Mouse (Mus musculus): Measurements from ENCODE around the gene Mrpl52.

The Mrpl52 gene

DNA sequence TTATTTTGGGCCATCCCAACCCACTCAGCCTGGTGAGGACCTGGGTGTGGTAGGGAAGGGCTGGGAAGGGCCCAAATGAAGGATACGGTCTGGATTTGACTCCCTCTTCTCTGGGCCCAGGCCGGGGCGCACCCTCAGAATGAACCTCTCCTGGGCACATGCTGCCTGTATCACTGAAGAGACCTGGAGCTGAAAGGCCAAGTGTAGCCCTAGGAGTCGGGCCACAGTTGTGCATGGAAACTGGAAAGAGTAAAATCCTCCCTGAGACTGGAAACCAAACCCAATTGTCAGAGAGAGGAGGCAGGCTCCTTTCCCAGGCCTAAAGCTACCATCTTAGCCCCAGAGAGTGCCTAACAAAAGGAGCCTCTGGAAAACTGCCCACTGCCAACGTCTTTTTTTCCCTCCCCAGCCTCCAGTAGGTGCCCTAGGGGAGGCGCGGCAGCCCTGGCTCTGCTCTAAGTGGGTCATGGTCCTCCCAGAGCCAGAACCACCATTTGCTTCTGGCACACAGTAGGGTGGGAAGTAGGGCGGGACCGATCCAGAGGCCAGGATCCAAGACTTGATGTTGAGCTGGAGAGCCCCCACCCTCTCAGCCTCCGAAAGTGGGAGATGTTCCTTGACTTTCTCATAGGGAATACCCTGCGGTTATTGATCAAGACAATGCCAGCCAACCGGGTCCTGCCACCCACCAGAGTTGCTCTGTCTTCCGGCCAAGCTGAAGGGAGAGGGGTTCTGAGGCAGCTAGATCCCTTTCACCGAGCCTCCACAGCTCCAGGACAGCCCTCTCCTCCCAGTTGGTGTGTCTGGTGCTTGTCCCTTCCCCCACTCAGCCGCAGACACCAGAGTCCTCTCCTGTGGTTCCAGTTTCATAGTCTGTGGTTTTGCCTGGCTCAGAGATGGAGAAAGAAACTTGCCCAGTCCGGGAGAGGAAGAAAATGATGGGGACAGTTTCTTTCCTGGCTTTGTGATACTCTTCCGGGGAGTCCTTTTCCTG lies 6.4 kb downstream of the Mrpl52 start:
- DNase-seq (ENCODE audit: low spot score), result peak; percentile 37

DNA sequence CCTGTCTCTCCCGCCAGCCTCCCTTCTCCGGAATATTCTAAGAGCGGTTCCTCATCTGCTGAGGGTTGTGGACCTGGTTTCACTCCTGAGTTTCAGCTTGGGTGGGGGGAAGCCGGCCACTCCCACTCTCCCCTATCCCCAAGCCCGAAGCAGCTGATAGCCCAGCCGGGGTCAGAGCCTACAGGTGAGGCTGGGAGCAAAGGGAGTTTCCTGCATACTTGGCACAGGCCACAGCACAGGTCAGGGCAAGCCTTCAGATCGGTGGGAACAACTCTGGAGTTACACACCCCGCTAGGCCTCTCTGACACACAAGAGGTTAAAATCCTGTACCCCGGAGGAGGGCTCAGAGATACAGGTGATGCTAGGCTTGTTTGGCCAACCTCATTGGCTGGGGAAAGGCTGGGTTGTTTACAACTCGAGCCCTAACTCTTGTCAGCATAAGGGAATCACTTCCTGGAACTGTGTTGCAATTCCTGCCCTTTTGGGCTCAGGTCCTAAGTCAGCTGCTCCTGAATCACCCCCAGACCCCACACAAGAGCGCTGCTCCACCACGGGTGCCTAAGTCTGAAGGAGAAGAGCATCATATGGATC lies 7.3 kb downstream of the Mrpl52 start:
- DNase-seq (ENCODE audit: low spot score), result no peak

DNA sequence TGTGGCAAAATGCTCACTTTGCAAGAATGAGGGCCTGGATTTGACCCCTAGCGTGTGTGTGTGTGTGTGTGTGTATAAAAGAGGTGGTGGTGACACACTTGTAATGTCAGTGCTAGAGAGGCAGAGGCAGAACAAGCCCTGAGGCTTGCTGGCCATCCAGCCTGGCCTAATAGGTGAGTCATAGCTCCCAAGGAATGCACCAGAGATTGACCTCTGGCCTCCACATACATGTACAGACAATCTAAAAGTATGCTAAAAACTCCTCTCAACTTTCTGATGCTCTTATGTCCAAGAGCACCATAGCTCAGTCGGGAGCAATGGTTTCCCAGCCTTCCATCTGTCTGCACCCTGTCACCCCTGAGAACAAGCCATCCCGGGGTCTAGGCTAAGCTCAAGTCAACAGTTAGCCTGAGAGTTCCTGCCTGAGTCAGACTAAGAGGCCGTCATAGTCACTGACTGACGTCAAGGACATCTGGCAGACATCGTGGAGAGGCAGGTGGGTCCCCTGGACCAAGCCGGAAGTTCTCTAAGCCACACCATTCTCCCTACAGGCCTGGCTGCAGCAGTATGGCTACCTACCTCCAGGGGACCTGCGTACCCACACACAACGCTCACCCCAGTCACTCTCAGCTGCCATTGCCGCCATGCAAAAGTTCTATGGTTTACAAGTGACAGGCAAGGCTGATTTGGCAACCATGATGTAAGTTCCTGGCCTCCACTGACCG lies 8.6 kb downstream of the Mrpl52 start:
- no peak for DNase-seq (ENCODE audit: low spot score)

DNA sequence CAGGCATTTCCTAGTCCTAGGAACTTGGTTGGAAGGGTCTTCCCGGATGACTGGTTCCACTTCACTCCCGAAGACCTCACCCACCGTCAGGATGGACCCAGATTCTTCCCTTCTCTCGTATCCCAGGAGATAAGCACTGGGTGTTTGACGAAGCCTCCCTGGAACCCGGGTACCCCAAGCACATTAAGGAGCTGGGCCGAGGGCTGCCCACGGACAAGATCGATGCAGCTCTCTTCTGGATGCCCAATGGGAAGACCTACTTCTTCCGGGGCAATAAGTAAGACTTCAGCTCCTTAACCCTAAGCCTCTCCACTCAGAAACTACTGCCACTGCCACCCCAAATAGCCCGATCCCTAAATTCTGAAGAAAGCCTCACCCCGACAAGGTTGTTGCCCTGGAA lies 12.4 kb downstream of the Mrpl52 start:
- DNase-seq (ENCODE audit: low spot score), result no peak

DNA sequence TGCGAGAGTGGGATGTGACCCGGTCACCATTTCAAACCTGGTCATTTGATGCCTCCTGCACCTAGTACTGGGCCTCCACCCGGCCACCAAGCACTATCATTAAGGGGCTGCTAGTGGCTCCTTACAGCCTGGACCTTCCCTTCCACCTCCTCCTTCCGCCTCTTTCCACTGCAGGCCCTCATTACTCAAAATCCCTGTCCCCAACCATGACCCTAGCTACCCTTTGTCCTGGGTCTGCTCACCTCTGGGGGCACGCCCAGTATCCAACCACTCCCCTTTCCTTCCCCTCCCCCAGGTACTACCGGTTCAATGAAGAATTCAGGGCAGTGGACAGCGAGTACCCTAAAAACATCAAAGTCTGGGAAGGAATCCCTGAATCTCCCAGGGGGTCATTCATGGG lies 12.9 kb downstream of the Mrpl52 start:
- DNase-seq (ENCODE audit: low spot score), result no peak

DNA sequence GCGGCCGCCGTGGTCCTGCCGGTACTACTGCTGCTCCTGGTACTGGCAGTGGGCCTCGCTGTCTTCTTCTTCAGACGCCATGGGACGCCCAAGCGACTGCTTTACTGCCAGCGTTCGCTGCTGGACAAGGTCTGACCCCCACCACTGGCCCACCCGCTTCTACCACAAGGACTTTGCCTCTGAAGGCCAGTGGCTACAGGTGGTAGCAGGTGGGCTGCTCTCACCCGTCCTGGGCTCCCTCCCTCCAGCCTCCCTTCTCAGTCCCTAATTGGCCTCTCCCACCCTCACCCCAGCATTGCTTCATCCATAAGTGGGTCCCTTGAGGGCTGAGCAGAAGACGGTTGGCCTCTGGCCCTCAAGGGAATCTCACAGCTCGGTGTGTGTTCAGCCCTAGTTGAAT lies 13.8 kb downstream of the Mrpl52 start:
- DNase-seq (ENCODE audit: low spot score), result no peak

DNA sequence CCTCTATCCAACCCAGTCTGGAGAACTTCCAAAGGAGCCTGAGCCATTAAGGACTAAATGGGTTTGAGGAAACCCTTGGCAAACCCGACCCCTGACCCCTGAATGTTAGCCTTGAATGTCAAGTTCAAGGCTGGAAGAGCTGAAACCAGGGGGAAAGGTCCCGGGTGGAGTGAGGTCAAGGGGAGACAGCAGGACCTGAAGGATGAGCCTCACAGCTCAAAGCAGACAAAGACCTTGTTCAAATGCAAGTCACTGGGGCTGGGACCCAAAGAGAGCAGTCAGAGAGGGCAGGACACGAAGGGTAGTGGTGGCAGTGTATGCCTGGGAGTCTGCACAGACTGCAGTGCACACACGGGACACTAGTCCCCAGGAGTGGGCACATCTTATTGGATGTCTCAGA lies 14.7 kb downstream of the Mrpl52 start:
- DNase-seq (ENCODE audit: low spot score), result no peak

DNA sequence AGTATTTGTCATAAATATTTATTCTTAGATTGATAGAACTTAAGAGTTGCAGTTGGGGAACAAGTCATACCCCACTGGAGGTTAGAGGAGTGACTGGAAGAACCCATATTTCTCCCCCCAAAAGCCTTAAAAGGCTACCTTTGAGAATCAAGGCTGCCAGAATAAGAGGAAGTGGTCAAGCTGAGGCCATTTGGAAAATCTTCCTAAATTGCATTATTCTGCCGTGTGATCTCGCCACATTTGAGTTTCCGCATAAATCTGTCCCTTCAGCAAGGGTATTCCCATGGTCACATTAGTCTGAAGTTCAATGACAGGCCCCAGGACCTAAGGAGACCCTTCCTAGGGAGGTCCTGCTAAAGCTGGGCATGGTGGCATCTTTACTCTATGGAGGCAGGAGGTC lies 15.8 kb downstream of the Mrpl52 start:
- DNase-seq (ENCODE audit: low spot score), result no peak

DNA sequence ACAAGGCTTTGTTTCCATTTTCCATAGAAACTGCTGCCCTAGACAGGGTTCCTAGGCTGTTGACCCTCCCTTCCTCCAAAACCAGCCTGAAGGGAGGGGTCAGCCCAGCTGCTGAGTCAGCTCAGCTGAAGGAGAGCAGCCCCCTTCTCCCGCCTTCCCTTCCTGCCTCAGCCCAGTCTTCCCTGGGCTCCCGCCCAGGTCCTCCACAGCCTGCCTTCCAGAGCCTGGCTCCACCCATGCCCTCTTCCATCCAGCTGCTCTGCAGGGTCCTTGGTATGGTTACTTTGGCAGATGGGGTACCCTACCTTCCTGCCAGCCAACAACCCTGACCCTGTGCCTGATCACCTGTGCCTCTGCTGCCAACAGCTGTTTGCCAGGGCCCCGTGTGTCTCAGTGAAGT lies 16.5 kb downstream of the Mrpl52 start:
- no peak for DNase-seq (ENCODE audit: low spot score)

DNA sequence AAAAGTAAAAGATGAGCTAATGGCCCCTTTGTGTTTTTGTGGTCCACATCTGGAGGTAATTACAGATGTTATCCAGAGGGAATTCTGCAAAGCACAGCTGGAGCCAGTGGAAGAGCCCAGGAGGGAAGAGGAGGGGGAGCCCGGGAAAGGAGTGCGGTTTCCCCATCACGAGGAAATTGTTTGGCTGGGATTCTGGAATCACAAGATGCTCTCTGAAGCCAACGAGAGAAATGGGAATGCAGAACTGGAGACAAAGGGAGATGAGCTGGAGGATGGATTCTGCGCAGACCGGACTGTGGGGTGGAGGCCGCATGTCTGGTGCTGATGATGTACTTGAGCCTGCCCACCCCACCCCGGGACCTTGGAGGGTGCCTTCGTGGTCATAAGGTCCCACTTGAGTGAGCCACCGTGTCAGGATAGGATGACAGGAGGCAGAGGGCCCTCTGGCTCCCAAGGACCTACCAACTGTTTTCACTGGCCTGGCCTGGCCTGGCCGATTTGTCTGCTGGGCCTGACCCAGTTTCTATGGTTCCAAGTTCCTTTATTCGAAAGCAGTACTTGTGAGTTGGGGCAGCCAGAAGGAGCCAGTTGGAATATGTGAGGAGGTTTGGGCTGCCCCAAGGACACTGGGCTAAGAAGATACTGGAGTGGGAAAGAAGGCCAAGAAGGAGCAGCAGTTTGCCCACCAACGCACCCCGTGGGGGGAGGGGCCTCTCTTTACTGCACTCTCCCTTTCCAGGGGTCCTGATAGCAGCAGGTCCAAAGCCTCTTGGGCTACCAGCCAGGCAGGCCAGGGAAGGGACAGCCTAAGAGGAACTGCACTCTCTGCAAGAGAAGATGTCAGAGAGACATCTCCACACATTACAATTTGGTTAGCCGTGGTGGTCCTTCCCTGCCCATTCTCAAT lies 17.3 kb downstream of the Mrpl52 start:
- DNase-seq (ENCODE audit: low spot score), result no peak

DNA sequence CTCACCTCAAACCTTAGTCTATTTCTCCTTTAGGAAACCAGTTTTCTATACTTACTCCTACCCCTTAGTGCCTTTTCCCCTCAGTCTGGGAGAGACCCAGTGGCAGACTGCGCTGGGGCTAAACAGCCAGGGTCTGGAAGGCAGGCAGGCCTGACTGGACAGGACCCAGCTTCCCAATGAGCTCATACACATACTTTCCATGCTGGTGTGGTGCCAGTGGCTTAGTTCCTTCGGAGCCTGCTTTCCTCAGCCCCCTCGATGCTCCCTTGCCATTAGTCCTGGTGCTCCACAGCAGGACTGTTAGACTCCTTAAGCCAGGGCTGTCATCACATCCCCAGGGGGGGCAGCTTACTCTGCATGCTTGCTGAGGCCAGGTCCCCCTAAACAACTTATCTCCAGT lies 18.8 kb downstream of the Mrpl52 start:
- DNase-seq (ENCODE audit: low spot score), result no peak

DNA sequence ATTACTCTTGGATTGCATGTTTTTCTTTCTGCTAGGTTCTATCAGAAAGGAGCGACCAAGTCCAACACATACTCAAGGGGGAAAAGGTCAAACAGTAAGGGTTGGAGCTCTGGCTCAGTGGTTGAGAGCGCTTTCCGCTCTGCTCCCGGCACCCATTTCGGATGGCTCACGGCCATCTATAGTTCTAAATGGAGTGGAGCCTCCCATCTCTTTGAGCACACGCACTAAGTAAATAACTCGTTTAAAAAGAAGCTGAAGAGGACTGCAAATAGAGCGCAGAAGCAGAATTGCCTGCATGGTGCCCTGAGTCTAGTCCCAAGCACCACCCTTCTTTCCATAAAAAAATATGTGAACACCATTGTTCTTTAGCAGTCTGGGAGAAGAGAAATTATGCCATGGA lies 26.9 kb downstream of the Mrpl52 start:
- DNase-seq (ENCODE audit: low spot score), result no peak

DNA sequence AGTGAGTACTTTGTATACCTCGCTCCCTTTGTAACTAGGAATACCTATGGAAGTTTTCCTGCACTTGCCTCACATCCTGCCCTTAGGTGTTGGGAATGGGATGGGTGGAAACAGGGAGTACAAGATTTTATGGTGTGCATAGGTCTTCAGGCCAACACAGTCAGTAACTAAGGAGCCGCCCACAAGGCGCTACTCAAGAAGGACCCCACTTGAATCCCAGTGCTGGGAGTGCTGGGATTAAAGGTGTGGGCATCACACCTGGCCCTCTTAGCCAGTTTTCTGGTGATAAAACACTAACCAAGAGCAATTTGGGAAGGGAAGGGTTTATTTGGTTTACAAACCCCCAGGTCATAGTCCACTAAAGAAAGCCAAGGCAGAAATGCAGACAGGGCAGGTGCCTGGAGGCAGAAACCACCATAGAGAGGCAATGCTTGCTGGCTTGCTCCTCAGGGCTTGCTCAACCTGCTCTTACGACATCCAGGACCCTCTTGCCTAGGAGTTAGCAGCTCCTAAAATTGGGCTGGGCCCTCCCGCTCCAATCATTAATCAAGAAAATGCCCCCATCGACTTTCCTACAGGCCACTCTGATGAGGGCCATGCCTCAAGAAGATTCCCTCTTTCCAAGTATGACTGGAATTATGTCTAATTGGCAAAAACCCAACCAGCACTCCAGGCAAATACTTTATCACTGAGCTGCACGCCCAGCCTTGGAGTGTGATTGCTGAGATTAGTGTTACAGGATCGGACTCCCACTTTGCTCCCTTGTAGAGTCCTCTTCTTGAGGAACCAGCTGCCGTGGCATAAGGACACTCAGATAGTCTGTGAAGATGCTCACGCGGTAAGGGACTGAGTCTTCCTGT lies 28.2 kb downstream of the Mrpl52 start:
- no peak for DNase-seq (ENCODE audit: low spot score)

DNA sequence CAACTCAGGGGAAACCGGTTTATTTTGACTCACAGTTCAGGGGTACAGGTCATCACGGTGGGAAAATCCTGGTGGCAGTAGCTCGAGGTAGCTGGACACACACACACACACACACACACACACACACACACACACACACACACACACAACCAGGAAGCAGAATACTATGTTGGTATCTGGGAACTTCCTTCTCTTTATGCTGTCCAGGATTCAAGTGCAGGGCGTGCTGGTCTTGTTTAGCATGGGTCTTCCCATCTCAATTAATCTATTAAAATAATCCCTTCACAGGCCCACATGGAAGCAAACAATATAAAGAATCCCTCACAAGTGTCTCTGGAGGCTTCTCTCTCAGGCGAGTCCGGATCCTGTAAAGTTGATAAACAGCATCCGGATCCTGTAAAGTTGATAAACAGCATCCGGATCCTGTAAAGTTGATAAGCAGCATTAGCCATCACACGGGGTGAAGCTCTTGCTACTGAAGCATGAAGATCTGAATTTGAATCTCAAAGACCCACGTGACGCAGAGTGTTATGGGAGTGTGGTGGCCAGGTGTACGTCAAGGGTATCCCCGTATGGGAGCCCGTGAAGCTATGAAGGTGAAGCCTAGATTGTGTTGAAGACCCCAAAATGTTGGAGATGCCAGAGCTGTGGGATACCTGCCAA lies 31.3 kb downstream of the Mrpl52 start:
- no peak for DNase-seq (ENCODE audit: low spot score)

DNA sequence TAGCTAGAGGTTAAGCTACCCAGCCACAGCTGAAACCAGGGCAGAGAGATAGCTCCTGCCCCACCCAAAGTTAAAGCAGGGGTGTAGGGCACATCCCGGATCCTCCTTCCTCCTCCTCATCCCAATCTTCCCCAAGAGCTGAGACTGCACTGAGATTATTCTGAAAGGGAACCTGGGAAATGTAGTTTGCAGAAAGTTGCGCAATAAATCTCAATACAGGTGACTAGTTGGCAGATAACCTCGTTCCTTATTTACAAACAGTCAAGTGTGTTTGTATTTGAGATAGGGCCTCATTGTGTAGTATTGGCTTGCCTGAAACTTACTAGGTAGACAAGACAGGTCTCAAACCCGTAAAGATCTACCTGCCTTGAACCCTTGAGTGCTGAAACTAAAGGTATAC lies 35.4 kb downstream of the Mrpl52 start:
- no peak for DNase-seq (ENCODE audit: low spot score)

DNA sequence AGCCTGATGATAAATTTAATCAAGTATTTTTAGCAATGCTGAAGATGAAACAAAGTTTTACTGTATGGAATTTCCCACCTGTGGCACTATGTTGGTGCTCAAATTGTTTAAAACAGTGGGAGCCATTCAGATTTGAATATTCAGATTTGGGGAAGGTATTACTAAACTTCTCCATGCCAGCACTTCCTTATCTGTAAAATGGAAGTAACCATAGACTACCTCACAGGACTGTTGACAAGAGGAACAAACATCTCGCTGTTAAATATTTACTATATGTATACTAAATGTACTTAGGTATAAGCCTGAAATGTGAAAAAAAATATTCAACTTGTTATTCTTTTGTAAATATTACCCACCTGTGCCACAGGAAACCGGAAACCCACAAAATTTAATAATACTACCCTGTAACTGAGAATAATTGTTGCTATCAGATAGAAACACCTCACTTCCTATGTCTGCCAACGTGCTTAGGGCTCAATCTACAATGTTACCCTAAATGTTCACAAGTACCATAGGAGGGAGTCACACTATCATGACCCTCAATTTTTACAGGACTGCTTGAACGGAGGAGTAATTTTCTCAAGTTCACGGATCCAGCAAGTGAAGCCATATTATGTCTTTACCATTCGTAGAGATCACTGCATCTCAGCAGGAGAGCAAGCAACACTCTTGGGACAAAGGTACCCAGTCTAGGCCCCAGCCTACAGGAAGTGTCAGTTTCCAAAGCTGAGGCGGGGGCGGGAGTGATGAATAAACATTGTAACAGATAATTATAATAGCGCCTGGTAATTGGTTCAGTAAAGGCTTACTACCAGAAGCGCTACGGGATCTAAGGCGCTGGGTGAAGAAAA lies 36.6 kb downstream of the Mrpl52 start:
- DNase-seq (ENCODE audit: low spot score), result no peak

DNA sequence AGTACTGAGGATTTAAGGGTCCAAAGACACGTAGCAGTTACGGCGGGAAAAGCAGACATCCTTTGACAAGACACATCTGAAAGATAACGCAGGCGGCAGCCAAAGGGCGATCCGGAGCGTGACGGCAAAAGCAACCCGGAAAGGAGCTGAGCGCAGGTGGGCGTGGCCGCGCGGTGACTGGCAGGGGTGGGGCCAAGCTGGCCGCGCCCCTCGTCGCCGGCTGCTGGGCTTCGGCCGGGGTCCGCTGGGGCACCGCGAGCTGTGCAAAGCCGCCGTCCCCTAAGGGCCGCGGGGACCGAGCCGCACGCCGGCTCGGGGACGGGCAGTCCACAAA lies 37.2 kb downstream of the Mrpl52 start, which contains the start of gene Lrp10:
Gene Lrp10 (plus strand): TSS at position 179 of the 334 bp plus-strand sequence.
- DNase-seq (ENCODE audit: low spot score), result peak; percentile 68

DNA sequence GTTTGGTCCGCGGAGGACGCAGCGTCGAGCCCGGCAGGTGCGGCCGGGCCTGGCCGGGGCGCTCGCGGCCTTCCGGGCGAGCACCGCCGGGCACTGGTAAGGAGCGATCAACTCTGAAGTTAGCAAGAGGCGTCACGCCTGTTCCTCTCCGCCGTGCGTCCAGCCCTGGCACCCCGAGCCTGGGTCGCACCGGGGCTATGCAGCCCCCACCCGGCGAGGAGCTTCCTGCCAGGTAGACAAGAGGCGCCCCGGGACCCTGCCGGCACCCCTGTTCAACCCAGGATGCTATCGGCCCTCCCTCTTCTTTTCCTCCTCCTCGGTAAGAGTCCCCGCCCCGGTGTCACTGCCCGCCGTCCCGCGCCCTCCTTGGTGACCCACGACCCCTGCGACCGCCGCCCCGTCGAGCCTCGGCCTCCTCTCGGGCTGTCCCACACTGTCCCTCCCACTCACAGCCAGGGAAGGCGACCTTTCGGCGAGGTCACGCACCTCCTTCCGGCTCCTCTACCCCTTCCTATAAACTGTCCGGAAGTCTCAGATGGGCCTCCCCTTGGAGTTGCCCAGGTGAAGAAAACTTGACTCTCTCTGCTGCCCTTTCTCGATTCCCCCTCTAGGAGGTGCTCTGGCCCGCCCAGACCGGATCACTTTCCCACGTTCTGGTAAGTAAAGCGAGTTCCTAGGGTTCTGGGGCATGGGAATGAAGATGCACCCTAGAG lies 37.7 kb downstream of the Mrpl52 start:
- no peak for DNase-seq (ENCODE audit: low spot score)

DNA sequence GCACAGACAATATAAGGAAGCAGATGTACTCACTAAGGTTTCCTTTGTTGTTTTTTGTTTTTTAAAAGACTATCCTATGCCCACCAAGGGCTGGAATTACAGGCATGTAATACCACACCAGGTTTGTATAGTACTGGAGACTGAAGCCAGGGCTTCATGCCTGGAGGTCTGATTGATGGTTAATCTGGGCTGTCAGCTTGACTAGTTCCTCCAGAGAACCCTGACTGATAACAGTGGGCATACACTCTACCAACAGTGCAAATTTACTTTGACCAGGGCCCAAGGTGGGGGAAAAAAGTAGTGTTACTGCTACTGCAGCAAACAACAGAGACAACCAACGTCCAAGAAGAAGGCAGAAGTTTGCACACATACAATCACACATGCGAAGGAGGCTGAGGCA lies 44.8 kb downstream of the Mrpl52 start:
- DNase-seq (ENCODE audit: low spot score), result no peak
